Mouse (Mus musculus) stomach, postnatal 0 days (tissue): ENCODE measurements at regions not wholly inside any gene's neighbourhood (a gene's known extent, or its start where the extent isn't known, plus 50 kb on each side); places are given as distances from the start of the nearest gene placed in this dataset.

Experiments
- CTCF ChIP-seq: IDR thresholded peaks from 2 replicates; pipeline ENCODE4 v1.5.1; 2016; ENCODE audit warnings: antibody characterized with exemption, low read depth, mild to moderate bottlenecking, moderate library complexity
- EP300 ChIP-seq: optimal IDR thresholded peaks from 2 replicates; pipeline ENCODE3; 2016; ENCODE audit warnings: antibody characterized with exemption

DNA sequence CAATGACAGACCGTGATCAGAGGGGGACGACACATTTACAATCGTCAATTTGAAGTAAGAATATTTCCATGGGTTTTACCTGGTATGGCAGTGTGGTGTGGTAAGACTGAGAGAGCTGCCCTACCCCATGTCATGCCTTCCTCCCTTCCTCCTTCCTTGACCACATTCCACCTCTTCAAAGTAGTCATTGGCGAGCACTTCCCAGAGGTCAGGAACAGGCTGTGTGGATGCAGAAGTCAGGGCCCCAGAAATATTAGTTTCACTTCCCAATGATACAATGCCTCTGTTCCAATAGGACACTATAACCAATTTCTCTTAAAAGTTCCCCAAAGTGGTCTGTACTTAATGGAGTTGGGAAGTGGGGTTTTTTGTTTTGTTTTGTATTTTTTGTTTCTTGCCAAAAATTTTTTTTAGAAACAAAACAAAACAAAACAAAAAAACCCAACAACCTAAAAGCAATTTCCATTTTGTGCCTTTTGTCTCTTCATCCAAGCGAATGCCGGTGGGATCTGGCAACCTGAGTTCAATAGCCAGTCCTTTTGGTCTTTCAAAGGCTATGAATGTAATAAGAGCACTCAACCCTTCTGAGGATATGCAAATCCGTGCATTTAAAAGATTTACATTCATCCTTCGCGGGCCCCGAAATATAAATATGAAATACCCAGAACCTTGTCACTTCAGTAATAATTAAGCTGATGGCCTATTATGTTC, 387.9 kb downstream of the Insc start:
- TF ChIP-seq CTCF (no peak), EP300 (no peak)
